Mouse (Mus musculus) T-helper 17 cell (primary cell): Measurements from ENCODE around the gene Vmn2r83.
"Not testable (repeated sequence)": the region's sequence is repeated elsewhere in the genome, so short reads cannot be mapped to it uniquely, and the experiment has no call there.

Source experiments
- in situ Hi-C, 2 experiments: fragments of 300-600 bp; cut with MboI, MseI; formaldehyde crosslinking; loops; 1 replicate in 1 of 2; 2 replicates in 1 of 2; pipeline ENCODE4 v1.15.1; 2025; ENCODE audit warnings: high pct_unique_total_duplicates in 2 of 2

Gene Vmn2r83

DNA sequence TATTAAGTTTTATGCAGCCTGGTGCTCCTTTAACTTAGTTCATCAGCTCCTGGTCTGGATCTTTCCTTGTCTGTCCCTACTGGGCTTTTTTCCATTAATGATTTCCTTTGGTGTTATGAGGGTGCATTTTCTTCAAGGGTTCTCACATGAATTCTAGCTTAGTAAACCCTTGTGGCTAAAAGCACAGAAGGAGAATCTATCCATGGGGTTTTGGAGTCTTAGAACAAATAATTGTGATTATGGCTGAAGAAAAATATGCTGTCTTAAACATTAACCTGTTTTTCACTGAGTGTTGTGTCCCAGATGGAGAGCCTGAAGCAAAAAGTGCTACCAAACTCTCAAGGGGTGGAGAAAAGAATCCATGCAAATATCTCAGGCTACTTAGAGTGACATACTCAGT is at the start of gene Vmn2r83:
TSS of gene Vmn2r83 (plus strand) at position 301 of the 400 bp plus-strand sequence.
- in situ Hi-C loops = no loop called here

DNA sequence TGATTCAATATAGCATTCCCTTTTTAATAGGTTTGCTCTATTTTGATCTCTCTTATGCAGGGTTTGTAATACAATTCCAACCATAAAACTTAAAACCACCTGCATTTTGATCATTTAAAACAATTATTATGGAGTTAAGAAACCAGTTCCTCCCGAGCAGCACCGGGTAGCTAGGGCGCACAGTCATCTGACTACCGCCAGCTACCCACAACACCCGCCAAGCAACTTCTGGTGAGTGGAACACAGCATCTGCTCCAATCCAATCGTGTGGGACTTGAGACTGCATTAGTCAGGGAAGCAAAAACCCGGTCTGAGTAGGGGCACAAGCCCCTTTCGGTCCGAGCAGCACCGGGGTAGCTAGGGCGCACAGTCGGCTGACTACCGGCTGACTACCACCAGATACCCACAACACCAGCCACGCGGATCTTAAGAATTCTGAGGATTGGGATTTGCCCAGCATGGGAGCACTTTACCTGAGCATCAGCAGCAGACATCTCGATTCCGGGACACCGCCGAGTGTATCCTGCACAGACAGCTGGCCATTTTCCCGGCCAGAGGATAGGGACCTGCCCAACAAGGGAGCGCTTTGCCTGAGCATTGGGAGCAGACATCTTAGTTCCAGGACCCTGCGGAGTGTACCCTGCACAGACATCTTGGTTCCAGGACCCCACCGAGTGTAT is 33.2 kb upstream of the Vmn2r83 start:
- in situ Hi-C loops = not testable (repeated sequence)

DNA sequence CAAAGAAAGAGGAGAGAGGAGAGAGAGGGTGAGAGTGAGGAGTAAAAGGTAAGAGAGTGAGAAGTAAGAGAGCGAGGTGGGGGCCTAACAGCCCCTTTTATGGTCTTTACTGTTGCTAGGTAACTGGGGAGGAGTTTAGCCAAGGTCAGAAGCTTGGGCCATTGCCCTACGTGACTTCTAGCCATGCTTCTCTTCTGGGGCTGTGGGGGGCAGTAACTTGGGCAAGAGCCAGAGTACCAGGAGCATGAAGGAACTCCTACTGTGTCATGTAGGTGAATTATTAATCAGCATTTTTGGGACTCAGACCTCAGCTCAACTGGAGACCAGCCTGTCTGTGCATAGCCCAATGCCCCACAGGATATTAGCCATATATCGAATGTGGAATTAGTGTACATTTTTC is 27.4 kb downstream of the Vmn2r83 start:
- in situ Hi-C loops = no loop called here

DNA sequence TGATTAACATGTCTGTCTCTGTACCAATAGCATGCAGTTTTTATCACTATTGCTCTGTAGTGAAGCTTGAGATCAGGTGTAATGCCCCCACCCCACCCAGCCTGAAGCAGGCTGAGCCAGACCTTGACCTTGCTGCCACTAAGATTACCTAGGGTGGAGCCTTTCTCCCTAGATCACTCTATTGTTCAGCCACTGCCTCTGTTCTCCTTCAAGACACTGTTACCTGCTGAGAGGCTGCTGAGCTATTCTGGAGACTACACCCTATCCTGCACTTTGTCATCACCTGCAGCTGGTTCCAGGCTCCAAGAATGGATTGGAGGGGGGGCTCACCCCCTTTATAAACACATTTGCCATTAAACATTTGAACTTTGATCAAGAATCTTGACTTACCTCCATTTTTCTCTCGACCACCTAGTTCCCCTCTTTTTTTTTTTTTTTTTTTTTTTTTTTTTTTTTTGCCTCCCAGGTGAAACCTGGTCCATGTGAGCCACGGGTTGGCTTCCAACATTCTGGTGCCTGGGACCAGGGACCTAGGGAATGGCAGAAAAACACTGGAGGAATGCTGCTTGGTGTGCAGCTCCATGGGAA is 28.3 kb downstream of the Vmn2r83 start:
- in situ Hi-C loops = no loop called here

DNA sequence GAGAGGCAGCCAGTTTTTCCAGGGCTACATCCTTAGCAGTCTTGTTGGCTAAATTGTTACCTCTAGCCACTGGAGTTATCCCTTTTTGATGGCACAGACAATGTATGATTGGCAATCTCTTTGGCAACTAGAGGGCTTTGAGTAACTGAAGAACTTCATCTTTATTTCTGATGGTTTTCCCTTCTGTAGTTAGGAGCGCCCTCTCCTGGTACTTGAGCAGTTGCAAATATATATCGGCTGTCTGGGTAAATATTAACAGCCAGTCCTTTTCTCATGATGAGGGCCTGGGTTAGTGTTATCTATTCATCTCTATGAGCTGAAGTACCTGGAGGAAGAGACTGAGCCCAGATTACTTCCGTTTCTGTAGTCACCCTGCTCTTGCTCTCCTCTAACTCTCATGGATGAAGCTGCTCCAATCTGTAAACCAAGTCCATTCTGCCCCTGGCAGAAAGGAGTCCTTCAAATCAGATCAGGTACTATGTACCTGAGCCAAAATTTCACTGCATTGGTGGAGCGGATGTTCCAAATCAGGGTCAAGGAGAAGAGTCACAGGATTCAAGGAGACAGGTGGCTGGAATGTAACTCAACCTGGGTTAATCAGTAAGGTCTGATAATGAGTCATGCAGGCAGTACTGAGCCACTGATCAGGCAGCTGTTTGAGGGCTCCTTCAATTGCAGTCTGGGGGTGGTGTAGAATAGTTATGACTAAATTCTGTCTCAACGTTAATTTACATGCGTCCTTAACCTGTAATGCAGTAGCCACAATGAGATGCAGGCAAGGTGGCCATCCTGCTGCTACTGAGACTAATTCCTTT is 34.5 kb downstream of the Vmn2r83 start:
- in situ Hi-C loops = loop anchor here in 1 of 2 experiments (5.0 kb wide), 1 partner anchor 756 kb away; no protein-coding TSS in a partner anchor

DNA sequence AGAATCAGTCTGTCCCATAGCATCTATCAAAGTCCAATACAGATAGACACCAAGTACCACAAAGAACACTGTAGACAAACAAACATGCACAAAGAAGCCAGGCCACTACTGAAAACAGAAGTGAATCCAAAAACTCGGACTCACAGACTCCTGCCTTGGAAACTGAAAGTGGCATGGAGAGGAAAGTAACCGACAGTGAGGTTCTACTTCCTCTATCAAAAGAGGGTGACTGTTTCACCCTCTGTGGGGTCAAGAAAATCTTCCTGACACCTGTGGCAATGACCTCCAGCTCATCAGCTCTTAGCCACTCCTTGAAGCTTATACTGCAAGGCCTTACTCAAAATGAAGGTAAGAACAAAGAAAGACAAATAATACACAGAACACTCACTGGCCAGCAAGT is 38.2 kb downstream of the Vmn2r83 start:
- in situ Hi-C loops = no loop called here

DNA sequence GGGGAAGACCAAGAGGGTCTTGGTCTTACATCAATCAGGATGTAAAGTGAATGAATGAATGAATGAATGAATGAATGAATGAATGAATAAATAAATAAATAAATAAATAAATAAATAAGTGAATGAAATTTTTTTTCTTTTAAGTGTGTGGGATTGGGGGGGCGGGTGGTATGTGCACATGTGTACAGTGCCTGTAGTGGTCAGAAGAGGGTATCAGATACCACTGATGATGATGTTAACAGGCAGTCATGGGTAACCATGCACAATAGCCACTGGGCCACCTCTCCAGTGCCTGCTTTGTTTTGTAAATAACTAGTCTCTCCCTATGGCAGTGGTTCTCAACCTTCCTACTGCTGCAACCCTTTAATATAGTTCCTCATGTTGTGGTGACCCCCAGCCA is 55.9 kb downstream of the Vmn2r83 start:
- in situ Hi-C loops = no loop called here

DNA sequence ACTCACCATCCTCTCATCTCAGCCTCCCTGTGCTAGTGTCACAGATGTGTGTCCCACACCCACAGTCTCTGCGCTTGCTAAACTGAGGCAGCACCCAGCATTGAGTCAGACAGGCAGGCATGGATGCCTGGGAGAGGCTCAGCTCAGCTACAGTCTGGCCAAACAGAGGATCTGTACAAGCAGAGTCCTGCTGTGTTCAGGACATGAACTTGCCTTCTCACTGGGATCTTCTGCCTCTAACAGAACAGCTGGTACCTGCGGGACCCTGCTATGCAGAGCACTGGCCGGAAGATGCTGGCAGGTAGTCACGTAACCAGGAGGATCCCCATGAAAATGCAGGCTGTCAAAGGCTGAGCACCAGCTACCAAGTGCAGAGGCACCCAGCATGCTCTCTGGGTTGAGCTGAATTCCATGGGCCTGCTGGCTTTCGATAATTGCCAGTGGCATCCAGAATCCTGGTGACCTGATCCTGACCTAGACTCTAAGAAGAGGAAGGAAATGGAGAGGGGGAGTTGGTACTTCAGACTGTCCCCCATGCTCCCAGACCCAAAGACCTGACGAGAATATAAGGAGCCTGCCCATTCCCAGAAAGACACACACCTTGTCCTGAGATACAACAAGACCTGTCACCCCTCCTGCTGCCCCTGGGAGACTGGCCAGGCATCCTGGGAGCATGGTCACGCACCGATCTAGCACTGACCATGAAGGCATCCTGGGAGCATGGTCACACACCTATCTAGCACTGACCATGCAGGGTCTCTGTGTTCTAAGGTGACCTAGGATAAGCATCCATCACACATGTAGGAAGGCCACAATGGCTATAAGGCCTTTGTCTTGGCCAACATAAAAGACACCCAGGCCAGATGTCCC is 57.2 kb downstream of the Vmn2r83 start:
- in situ Hi-C loops = no loop called here

DNA sequence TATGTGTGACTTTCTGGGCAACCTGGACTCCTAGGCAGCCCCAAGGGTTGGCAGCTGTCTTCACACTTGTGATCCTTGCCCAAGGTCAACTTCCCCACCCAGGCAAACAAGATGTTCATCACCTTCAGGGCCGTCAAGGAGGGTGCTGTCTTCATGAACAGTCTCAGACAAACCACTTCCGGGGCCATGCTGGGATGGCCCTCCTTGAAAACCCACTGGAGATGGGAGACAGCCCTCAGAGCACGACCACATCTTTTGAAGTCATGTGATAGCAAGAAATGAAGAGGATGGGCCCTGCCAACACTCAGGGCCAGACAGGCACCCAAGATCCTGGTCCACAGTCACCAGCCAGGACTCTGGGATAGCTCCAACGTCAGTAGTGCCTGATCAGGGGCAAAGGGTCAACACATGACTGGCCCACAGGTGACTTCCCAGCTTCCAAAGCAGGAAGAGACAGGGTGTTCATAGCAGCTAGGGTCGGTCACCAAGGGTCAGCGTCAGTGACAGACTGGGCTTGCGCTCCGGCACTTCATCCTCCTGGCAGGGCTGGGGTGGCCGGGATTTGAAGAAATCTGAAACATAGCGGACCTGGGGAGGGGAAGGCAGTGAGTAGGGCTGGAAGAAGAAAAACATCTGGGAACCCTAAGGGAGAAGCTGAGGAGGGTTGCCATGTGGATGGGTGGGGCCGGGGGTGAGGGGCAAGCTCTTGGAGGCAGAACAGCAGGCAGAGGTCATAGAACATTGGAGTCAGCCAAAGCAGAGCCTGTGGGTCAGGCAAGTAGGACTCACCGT is 58.3 kb downstream of the Vmn2r83 start:
- in situ Hi-C loops = no loop called here

DNA sequence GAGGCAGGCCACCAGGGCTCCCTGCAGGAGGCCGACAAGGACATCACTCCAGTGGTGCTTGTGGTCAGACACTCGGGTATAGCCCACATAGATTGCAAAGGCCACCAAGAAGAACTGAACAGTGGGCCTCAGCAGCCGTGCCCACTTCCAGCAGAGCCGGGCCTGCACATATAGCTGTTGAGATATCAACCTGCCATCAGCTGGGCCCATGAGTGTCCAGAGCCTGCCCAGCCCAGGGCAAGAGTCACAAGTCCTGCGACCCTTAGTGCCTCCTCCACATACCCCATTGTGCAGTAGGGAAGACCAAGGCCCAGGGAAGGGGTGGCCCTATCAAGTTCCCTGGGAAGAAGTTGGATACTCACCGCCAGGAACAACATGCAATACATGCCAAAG is 58.9 kb downstream of the Vmn2r83 start:
- in situ Hi-C loops = no loop called here

DNA sequence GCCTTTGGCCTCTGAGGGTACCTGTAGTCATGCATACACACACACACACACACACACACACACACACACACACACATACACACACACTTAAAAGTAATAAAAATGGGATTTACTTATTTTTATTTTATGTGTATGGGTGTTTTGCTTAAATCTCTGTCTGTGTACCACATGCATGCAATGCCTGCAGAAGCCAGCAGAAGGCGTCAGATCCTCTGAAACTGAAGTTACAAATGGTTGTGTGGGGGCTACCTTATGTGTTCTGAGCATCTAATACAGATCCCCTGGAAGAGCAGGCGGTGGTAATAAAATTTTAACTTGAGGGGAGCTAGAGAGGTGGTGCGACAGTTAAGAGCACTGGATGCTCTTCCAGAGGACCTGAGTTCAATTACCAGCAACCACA is 59.5 kb downstream of the Vmn2r83 start:
- in situ Hi-C loops = no loop called here

DNA sequence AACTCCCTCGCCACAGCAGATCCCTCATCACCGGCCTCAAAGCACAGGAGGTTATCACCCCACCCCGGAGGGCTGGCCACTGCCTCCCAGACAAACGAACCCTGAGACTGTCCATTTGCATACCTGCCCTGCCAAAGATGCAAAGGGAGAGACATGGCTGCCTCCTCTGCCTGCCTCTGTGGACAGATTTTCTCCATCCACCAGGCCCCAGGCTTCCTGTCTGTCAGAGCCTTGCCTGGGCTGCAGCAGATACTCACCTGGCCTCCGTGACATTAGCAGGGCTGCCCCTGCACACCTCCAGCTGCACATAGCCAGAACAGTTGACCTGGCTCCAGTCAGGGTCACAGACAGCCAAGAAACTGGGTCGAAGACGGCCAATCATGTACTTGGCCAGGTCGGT is 61.7 kb downstream of the Vmn2r83 start:
- in situ Hi-C loops = no loop called here

DNA sequence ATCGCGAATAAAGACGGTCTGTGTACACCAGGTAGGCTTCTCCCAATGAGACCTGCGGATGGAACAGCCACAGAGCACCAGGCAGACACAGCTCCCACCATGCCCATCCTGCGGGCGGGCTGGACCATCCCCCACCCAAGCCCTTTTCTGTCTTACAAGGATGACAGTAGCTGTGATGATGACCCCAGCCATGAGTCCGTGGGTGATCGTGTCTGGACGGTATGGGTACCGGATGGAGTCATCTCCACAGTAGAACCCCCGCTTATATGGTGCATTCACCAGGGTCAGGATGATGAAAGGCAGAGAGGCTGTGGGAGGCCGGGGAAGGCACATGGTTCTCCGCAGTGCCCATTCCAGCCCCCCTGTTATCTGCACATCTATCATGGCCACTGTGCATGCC is 62.2 kb downstream of the Vmn2r83 start:
- in situ Hi-C loops = no loop called here

DNA sequence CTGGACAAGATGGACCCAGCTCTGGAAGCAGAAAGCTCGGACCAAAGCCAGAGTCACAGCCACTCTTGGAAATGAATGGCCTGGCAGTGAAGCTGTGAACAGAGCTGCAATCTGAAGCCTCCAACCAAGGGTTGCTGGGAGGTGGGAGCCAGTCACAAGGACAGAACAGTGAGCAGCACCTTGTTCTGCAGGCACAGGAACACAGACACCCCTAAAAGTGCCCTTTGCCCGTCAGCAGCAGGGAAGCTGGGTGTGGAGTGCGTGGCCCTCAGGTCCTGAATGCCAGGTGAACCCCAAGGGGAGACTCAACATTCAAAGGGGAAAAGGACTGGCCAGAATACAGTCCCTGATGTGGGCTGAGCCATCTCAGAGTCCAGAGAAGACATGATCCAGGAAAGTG is 63.1 kb downstream of the Vmn2r83 start:
- in situ Hi-C loops = no loop called here

DNA sequence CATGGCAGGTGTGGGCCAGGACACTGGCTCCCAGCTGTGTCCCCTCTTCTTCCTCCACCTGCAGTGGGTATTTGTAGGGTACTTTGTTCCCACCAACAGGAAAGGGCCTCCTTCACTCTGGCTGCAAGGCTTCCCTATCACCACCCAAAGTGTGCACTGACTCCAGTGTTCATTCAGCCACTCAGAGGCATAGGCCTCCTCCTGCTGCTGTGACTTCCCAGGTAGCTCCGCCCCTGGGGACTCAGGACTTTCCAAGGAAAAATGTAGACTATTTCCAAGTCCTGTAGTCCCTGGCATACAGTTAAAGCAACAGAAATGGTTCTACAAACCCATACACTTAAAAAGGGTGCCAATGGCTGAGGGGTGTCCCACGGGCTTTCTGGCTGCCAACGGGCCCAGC is 64.1 kb downstream of the Vmn2r83 start:
- in situ Hi-C loops = no loop called here

DNA sequence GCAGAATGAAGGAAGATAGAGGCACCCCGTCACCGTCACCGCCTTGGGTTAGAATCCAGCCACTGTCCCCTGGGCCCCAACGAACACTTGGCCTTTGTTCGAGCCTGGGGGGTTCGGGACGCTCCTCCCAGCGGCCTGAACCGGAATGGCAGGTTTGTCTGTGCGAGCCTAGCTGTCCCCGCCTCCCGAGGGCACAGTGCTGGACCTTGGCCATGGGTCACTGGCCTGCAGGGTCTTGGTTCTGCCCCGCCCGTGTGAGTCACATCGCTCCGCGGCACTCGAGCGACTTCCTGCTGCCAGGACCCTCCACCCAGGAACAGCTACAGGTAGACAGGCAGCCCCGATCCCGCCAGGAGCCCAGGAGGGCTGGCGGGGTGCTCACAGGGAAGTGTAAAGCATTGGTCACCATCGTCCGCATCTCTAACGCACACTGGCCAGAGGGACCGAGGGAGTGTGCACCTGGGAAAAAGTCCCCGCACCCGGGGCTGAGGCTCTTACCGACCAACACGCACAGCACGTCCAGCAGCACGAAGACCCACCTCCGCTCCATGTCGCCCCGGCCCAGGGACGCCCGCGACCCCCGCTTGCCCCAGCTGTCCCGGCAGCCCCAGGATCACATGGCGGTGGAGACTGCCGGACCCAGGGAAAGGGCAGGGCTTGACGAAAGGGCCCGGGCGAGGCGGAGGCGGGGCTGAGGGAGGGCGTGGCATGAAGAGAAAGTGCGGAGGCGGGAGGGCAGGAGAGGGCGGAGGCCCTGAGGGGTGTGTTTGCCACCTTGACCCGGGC is 64.8 kb downstream of the Vmn2r83 start, which contains the start of gene Plpp2:
TSS of gene Plpp2 (minus strand) at position 671 of the 786 bp plus-strand sequence.
- in situ Hi-C loops = no loop called here

DNA sequence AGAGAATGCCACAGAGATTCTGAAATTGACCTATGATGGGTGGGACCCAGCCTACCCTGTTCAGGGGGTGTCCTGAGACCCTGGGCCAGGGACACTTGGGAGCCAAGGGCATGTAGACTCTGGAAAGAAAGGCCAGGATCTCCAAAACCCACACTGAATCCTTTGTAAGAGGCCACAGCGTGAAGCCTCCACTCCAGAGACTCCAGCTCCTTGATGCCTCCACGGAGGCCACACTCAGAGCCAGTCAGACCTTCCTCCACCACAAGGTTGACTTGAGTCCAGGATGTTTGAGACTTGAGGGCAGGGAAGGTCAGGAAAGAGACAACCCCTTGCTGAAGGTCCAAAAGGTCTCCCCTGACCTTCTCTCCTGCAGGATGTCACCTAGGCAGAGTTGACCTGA is 65.9 kb downstream of the Vmn2r83 start:
- in situ Hi-C loops = no loop called here

DNA sequence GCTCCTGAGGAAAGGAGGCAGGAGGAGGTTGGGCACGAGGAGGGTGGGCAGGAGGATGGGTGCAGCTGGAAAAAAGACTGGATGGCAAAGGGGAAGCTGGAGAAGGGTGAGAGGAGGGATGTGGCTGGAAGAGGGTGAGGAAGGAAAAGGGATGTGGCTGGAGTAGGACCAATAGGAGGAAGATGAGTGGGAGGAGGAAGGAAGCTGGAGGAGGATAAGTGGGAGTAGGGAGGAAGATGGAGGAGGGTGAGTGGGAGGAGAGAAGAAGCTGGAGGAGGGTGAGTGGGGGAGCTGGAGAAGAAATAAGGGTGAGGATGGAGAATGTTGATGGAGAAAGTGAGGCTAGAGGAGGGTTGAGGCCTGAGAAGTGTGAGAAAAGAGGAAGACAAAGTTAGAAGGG is 66.9 kb downstream of the Vmn2r83 start:
- in situ Hi-C loops = no loop called here

DNA sequence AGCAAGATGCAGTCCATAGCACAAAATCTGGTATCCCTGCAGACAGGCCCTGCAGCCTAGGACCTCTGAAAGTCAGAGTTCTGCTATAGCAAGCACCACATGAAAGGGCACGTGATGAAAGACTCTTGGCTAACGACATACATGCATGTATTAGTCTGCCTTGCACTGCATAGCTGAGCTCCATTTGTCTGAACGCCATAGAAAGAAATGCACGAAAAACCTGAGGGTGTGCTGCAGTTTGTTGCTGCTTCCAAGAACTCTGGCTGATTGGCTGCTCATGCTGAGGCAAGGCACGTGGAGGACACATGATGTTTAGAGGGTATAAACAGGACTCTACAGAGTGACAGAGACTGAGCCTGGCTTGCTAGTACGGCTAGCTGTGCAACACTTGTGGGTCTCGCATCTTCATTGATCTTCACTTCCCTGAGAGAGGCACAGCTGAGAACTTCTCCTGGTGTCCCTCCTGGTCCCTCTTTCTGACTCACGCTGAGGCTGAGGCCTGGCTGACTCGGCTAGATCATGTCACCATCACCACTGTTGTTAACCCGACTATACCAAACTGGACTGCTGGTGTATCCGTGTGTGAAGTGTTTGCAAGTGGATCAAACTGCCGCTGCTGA is 68.0 kb downstream of the Vmn2r83 start:
- in situ Hi-C loops = no loop called here

DNA sequence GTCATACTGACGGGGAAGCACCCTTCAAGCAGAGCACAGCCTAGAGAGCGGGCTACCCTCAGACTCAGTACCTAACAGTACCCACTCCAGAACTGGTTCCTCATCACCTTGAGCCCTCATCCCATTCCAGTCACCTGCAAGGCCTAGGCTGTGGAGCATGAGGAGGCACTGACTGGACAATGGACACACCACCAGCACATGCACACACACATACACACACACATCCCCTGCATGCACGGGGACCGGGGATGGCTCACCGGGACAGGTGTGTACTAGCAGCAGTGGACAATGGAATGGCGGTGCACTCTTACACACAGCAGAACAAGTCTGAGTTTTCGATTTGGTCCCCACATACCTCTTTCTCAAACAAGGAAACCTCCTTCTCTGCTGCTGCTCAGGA is 68.7 kb downstream of the Vmn2r83 start:
- in situ Hi-C loops = no loop called here
